Mouse (Mus musculus): ENCODE results near the gene Ttc27. TPM values are rescaled to one million over a fixed set of nuclear protein-coding genes. Genes with fewer than 3 reads are reported as not detected.

Gene Ttc27
- total and polyA plus RNA-seq, 3 experiments, result 52.9 to 92.9 (median 70.3) TPM

DNA sequence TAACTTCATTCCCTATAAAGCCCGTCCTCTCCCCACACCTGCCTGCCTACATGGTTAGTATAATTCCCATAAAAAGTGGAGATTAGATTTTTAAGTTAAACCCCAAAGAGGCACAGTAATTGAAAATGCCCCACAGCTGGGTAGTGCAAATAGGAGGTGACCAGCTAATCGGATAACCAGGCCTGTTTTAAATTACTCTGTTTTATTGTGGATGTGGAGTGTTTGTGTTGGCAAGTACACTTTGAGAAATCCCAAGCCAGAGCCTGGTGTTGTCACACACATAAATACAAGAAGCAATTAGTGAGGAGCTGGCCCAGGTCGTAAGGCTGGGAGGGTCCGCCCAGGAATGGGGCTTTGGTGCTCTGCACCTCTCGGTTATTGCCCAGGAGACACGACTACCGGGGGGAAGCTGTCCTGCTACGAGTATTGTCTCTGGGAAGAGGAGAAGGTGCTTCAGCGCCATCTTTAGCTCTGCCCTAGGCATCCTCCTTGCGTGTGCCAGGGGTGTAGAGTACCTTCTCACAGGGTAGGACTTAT, 68.7 kb downstream of the Ttc27 start:
- H3K9ac ChIP-seq (ENCODE audit: insufficient read depth, low read depth), result no peak overlapping the region
- dilution Hi-C loops (cut with MboI; ENCODE audit: extremely low pct_ligation_motif_present, extremely low pct_unique_long_range_greater_than_20kb, low sequenced_read_pairs) (no loop called here), in situ Hi-C loops (cut with MboI; ENCODE audit: low pct_ligation_motif_present, low pct_unique_long_range_greater_than_20kb, low sequenced_read_pairs) (no loop called here)
- no peak for DNase-seq (ENCODE audit: extremely low read depth)
- H3K4me2 ChIP-seq (ENCODE audit: insufficient read depth, low read depth, poor library complexity, severe bottlenecking), result no peak overlapping the region
- peaks cover 8 to 60% of the 10 kb centered on the region in 2 experiments for H3K36me3 ChIP-seq (replicated peaks in 1 of 2; ENCODE audit: control insufficient read depth in 1 of 2, insufficient read depth in 1 of 2, low read length in 1 of 2)
- H3K4me3 ChIP-seq (replicated peaks in 1 of 3; ENCODE audit: low read depth in 2 of 3, low read length in 2 of 3, poor library complexity in 1 of 3), result no peak overlapping the region
- H3K79me2 ChIP-seq (replicated peaks; ENCODE audit: control insufficient read depth, extremely low read depth, insufficient read depth, poor library complexity, severe bottlenecking), result no peaks in the 10 kb centered on the region
- H3K4me1 ChIP-seq (ENCODE audit: control insufficient read depth in 1 of 2, insufficient read depth in 2 of 2), result no peaks in the 10 kb centered on the region
- TF ChIP-seq JUN (IDR thresholded peaks at IDR 0.05; ENCODE audit: insufficient read depth, low read depth, low read length) (no peak), KAT2A (IDR thresholded peaks at IDR 0.05; ENCODE audit: insufficient replicate concordance, low read length) (no peak), ZMIZ1 (IDR thresholded peaks at IDR 0.05; ENCODE audit: low read depth, low read length) (no peak), RAD21 (IDR thresholded peaks at IDR 0.05; ENCODE audit: low read depth, low read length) (no peak), ZNF384 (IDR thresholded peaks at IDR 0.05; ENCODE audit: low read depth, low read length) (no peak)
- no peak overlapping the region for H3K27ac ChIP-seq (ENCODE audit: insufficient read depth, low read depth)
- no peaks in the 10 kb centered on the region for H3K27me3 ChIP-seq (replicated peaks)
- no peaks in the 10 kb centered on the region for H3K9me3 ChIP-seq (replicated peaks; ENCODE audit: low read length)

DNA sequence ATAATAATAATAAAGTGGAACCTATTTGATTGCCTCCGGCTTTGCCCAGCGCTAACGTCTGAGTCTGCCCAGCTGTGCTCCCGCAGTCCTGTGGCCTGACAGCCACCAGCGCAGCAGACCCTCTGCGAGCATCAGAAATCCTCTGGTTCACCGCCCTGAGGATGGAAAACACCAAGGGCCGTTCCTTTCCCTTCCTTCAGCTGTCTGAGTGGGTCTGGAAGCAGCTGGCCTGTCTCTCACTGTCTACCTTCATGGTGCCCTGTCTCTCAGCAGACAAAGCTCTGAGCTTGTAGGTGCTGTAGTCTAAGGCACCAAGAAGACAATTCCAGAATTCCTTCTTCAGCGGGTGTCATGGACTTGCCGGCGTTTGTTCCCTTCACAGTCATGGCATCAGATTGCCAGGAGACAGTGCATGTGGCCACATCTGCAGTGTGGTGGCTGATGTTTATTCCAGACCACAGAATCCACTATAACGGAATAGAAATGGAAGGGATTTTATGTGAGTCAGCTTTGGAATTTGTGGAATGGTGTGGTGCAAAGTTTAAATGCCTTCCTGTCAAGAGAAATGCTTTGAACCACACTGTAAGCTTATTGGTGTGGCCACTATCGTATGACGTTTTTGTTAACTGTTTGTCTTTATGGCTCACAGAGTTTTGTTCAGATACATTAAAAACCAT, 78.6 kb downstream of the Ttc27 start:
- in situ Hi-C loops (cut with MboI; ENCODE audit: low pct_ligation_motif_present, low pct_unique_long_range_greater_than_20kb, low sequenced_read_pairs), result no loop called here
- Histone ChIP-seq H3K27ac (ENCODE audit: insufficient read depth, low read depth) (no peak overlapping the region), H3K36me3 (replicated peaks in 1 of 2; ENCODE audit: control insufficient read depth in 1 of 2, insufficient read depth in 1 of 2, low read length in 1 of 2) (peaks cover 16 to 45% of the 10 kb centered on the region in 2 experiments)

DNA sequence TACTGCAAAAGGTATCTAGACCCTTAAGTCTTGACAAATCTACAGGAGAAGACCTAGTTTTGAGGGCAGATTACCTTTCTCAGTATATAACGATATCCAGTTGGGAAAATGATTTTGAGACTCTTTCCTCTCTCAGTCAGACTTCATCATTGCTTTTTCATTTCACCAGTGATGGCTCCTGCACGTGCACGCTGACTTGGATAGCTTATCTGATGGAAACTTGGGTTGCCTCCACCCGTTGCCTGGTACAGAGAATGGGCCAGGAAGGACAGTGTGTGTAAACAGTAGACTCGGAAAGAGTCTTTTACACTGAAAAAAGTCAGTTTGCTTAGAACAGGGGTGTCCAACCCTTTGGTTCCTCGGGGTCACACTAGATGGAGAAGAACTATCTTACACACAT, 82.3 kb downstream of the Ttc27 start:
- dilution Hi-C loops (cut with MboI; ENCODE audit: extremely low pct_ligation_motif_present, extremely low pct_unique_long_range_greater_than_20kb, low sequenced_read_pairs), result no loop called here
- no peak for DNase-seq (ENCODE audit: extremely low read depth)
- H3K27ac ChIP-seq (ENCODE audit: insufficient read depth, low read depth), result no peak overlapping the region
- peaks cover 18 to 66% of the 10 kb centered on the region in 2 experiments for H3K36me3 ChIP-seq (replicated peaks in 1 of 2; ENCODE audit: control insufficient read depth in 1 of 2, insufficient read depth in 1 of 2, low read length in 1 of 2)
- no peaks in the 10 kb centered on the region for H3K9me3 ChIP-seq (replicated peaks; ENCODE audit: low read length)
- no peak overlapping the region for H3K4me2 ChIP-seq (ENCODE audit: insufficient read depth, low read depth, poor library complexity, severe bottlenecking)
- H3K79me2 ChIP-seq (replicated peaks; ENCODE audit: control insufficient read depth, extremely low read depth, insufficient read depth, poor library complexity, severe bottlenecking), result no peaks in the 10 kb centered on the region
- no peak overlapping the region for H3K9ac ChIP-seq (ENCODE audit: insufficient read depth, low read depth)
- H3K27me3 ChIP-seq (replicated peaks), result no peaks in the 10 kb centered on the region
- TF ChIP-seq E2F4 (IDR thresholded peaks at IDR 0.05; ENCODE audit: insufficient replicate concordance, low read depth, low read length) (no peak), NELFE (IDR thresholded peaks at IDR 0.05; ENCODE audit: low read depth, low read length) (no peak), MYC (IDR thresholded peaks at IDR 0.05; ENCODE audit: low read depth, low read length) (no peak), SMC3 (IDR thresholded peaks at IDR 0.05; ENCODE audit: low read depth, low read length) (no peak), MAFK (IDR thresholded peaks at IDR 0.05; ENCODE audit: insufficient replicate concordance, low read length) (no peak), RCOR1 (conservative IDR thresholded peaks at IDR 0.05; ENCODE audit: low read depth, low read length) (no peak), CHD1 (IDR thresholded peaks at IDR 0.05; ENCODE audit: low read depth, low read length) (no peak)
- H3K4me1 ChIP-seq (ENCODE audit: control insufficient read depth in 1 of 2, insufficient read depth in 2 of 2), result peaks cover 11 to 29% of the 10 kb centered on the region in 2 experiments
- no peak overlapping the region for H3K4me3 ChIP-seq (replicated peaks in 1 of 3; ENCODE audit: low read depth in 2 of 3, low read length in 2 of 3, poor library complexity in 1 of 3)
- in situ Hi-C loops (cut with MboI; ENCODE audit: low pct_ligation_motif_present, low pct_unique_long_range_greater_than_20kb, low sequenced_read_pairs), result loop anchor here (25.0 kb wide), 1 partner anchor 587 kb away; no protein-coding TSS in a partner anchor

More for the DNA sequence above, 78.6 kb downstream of the Ttc27 start:
- no peaks in the 10 kb centered on the region for H3K79me2 ChIP-seq (replicated peaks; ENCODE audit: control insufficient read depth, extremely low read depth, insufficient read depth, poor library complexity, severe bottlenecking)
- no peak overlapping the region for H3K9ac ChIP-seq (ENCODE audit: insufficient read depth, low read depth)
- H3K4me3 ChIP-seq (replicated peaks in 1 of 3; ENCODE audit: low read depth in 2 of 3, low read length in 2 of 3, poor library complexity in 1 of 3), result no peak overlapping the region
- no peak overlapping the region for H3K4me2 ChIP-seq (ENCODE audit: insufficient read depth, low read depth, poor library complexity, severe bottlenecking)
- no peaks in the 10 kb centered on the region for H3K27me3 ChIP-seq (replicated peaks)
- no peaks in the 10 kb centered on the region for H3K9me3 ChIP-seq (replicated peaks; ENCODE audit: low read length)
- dilution Hi-C loops (cut with MboI; ENCODE audit: extremely low pct_ligation_motif_present, extremely low pct_unique_long_range_greater_than_20kb, low sequenced_read_pairs), result no loop called here
- DNase-seq (ENCODE audit: extremely low read depth), result no peak
- no peaks in the 10 kb centered on the region for H3K4me1 ChIP-seq (ENCODE audit: control insufficient read depth in 1 of 2, insufficient read depth in 2 of 2)
- no peak for TF ChIP-seq CHD1 (IDR thresholded peaks at IDR 0.05; ENCODE audit: low read depth, low read length)
- TF ChIP-seq UBTF (IDR thresholded peaks at IDR 0.05; ENCODE audit: low read depth, low read length), result no peak
- TF ChIP-seq ETS1 (conservative IDR thresholded peaks at IDR 0.05; ENCODE audit: low read depth, low read length), result no peak
- TF ChIP-seq USF1 (IDR thresholded peaks at IDR 0.05; ENCODE audit: low read depth, low read length), result no peak
- TF ChIP-seq NRF1 (IDR thresholded peaks at IDR 0.05; ENCODE audit: low read depth, low read length), result no peak
- no peak for TF ChIP-seq IRF4 (IDR thresholded peaks at IDR 0.05; ENCODE audit: low read depth, low read length)
- TF ChIP-seq BHLHE40 (IDR thresholded peaks at IDR 0.05; ENCODE audit: low read depth, low read length), result no peak

Measured in CH12.LX (cell line).